Mouse (Mus musculus): ENCODE results near the gene Cdkn1a.

DNA sequence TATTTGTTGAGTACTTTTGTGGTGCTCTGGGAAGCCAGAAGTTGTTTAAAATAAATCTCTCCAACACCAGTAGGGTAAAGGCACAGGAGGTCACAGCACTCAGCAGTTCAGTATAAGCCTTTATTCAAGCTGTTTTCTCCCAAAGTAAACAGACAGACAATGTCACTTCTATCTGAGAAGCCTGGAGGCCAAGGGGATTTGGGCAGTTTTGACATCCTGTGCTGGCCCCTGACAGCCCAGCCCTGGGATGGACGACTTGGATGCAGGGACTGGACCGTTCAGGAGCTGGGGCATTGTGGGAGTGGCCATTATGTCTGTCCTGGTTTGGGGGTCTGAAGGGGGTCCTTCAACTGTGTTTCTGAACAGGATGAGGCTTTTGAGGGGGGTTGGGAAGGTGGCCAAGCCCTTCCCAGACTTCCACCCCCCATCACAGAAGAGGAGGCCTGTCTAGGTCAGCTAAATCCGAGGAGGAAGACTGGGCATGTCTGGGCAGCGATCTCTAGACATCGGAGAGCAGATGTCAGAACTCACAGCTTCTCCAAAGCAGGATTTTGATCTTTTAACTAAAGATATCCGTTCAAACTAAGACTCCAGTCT lies 670 bp downstream of the Cdkn1a start:
- TF ChIP-seq CTCF (IDR thresholded peaks at IDR 0.05; ENCODE audit: borderline replicate concordance, extremely low read depth, insufficient read depth, insufficient read length) = no peak
- TF ChIP-seq POLR2A (IDR thresholded peaks at IDR 0.05; ENCODE audit: borderline replicate concordance, extremely low read depth, insufficient read depth, insufficient read length, poor library complexity, severe bottlenecking) = no peak

All from brain, embryonic 14.5 days (tissue).